Mouse (Mus musculus) CH12.LX (cell line): ENCODE measurements around the gene Actn4. TPM values are rescaled to one million over a fixed set of nuclear protein-coding genes. Genes with fewer than 3 reads are reported as not detected.

ENCODE experiments used
- DNase-seq: peaks from one replicate; pipeline ENCODE4 v3.0.0-alpha.2; 2013; ENCODE audit errors: extremely low read depth
- H3K27ac ChIP-seq: 2 replicates; pipeline ENCODE4 v1.5.1; 2012; ENCODE audit warnings: low read depth, mild to moderate bottlenecking, control low read depth, moderate library complexity; ENCODE audit not compliant: insufficient read depth
- H3K27me3 ChIP-seq: replicated peaks from 2 replicates; pipeline ENCODE3; 2012; ENCODE audit warnings: inconsistent platforms
- H3K36me3 ChIP-seq, 2 experiments: replicated peaks in 1 of 2; 2 replicates each; pipeline versions ENCODE3 to v1.6.1; 2012; ENCODE audit warnings: inconsistent platforms in 1 of 2, low read length in 1 of 2, mild to moderate bottlenecking in 1 of 2, mixed read lengths in 1 of 2, moderate library complexity in 1 of 2; ENCODE audit not compliant: control insufficient read depth in 1 of 2, insufficient read depth in 1 of 2
- H3K4me1 ChIP-seq, 2 experiments: 2 replicates each; pipeline ENCODE4 v1.6.1; 2012; ENCODE audit warnings: inconsistent platforms in 1 of 2, moderate library complexity in 1 of 2; ENCODE audit not compliant: insufficient read depth in 2 of 2, control insufficient read depth in 1 of 2
- H3K4me2 ChIP-seq: 2 replicates; pipeline ENCODE4 v1.6.1; 2012; ENCODE audit warnings: low read depth, mild to moderate bottlenecking, control low read depth; ENCODE audit not compliant: poor library complexity, insufficient read depth, severe bottlenecking
- H3K4me3 ChIP-seq, 3 experiments: fragments of 150-350 bp in 1 of 3; sonication (generic) in 1 of 3; replicated peaks in 1 of 3; 2 replicates each; pipeline versions ENCODE3 to v1.5.1; 2011 to 2012; ENCODE audit warnings: low read depth in 2 of 3, low read length in 2 of 3, mild to moderate bottlenecking in 2 of 3, moderate library complexity in 2 of 3, control low read depth in 1 of 3, improper control_type of control experiment in 1 of 3, inconsistent platforms in 1 of 3, mixed read lengths in 1 of 3; ENCODE audit not compliant: poor library complexity in 1 of 3
- H3K79me2 ChIP-seq: replicated peaks from 2 replicates; pipeline ENCODE4 v1.6.1; 2012; ENCODE audit warnings: mild to moderate bottlenecking, moderate library complexity; ENCODE audit not compliant: control insufficient read depth, poor library complexity, insufficient read depth, severe bottlenecking; ENCODE audit errors: extremely low read depth
- H3K9ac ChIP-seq: 2 replicates; pipeline ENCODE4 v1.6.1; 2012; ENCODE audit warnings: low read depth, mild to moderate bottlenecking, control low read depth, moderate library complexity; ENCODE audit not compliant: insufficient read depth
- H3K9me3 ChIP-seq: replicated peaks from 2 replicates; pipeline ENCODE3; 2012; ENCODE audit warnings: low read length, inconsistent platforms, mixed read lengths
- BHLHE40 ChIP-seq: IDR thresholded peaks from 2 replicates; pipeline ENCODE4 v1.6.1; 2011; ENCODE audit warnings: mild to moderate bottlenecking, low read depth, low read length, improper control_type of control experiment
- CHD1 ChIP-seq: IDR thresholded peaks from 2 replicates; pipeline ENCODE4 v1.6.1; 2012; ENCODE audit warnings: low read depth, low read length, improper control_type of control experiment, inconsistent platforms
- CHD2 ChIP-seq: IDR thresholded peaks from 2 replicates; pipeline ENCODE4 v1.6.1; 2011; ENCODE audit warnings: low read length, improper control_type of control experiment
- CTCF ChIP-seq, 2 experiments: IDR thresholded peaks in 1 of 2; conservative IDR thresholded peaks in 1 of 2; 2 replicates each; pipeline ENCODE4 v1.5.1; 2011 to 2012; ENCODE audit warnings: low read depth in 2 of 2, low read length in 2 of 2, improper control_type of control experiment in 1 of 2, inconsistent platforms in 1 of 2, mild to moderate bottlenecking in 1 of 2, moderate library complexity in 1 of 2
- E2F4 ChIP-seq: IDR thresholded peaks from 2 replicates; pipeline ENCODE4 v1.6.1; 2011; ENCODE audit warnings: low read depth, low read length, improper control_type of control experiment; ENCODE audit not compliant: insufficient replicate concordance
- ELF1 ChIP-seq: IDR thresholded peaks from 2 replicates; pipeline ENCODE4 v1.6.1; 2014; ENCODE audit warnings: low read depth, mild to moderate bottlenecking, inconsistent platforms, low read length, improper control_type of control experiment
- EP300 ChIP-seq: IDR thresholded peaks from 2 replicates; pipeline ENCODE4 v1.6.1; 2011; ENCODE audit warnings: low read length, improper control_type of control experiment
- GABPA ChIP-seq: IDR thresholded peaks from 2 replicates; pipeline ENCODE4 v1.6.1; 2012; ENCODE audit warnings: low read depth, low read length, improper control_type of control experiment, inconsistent platforms; ENCODE audit not compliant: insufficient replicate concordance
- HCFC1 ChIP-seq: IDR thresholded peaks from 2 replicates; pipeline ENCODE4 v1.6.1; 2012; ENCODE audit warnings: low read depth, mild to moderate bottlenecking, inconsistent platforms, low read length, improper control_type of control experiment
- IRF4 ChIP-seq: IDR thresholded peaks from 2 replicates; pipeline ENCODE4 v1.6.1; 2014; ENCODE audit warnings: low read depth, mild to moderate bottlenecking, inconsistent platforms, low read length, improper control_type of control experiment
- JUND ChIP-seq: conservative IDR thresholded peaks from 2 replicates; pipeline ENCODE4 v1.6.1; 2011; ENCODE audit warnings: low read depth, low read length, improper control_type of control experiment
- KAT2A ChIP-seq: IDR thresholded peaks from 2 replicates; pipeline ENCODE4 v1.6.1; 2012; ENCODE audit warnings: low read length, improper control_type of control experiment, inconsistent platforms; ENCODE audit not compliant: insufficient replicate concordance
- MAFK ChIP-seq: IDR thresholded peaks from 2 replicates; pipeline ENCODE4 v1.6.1; 2011; ENCODE audit warnings: low read length, improper control_type of control experiment; ENCODE audit not compliant: insufficient replicate concordance
- MXI1 ChIP-seq: IDR thresholded peaks from 2 replicates; pipeline ENCODE4 v1.6.1; 2011; ENCODE audit warnings: mild to moderate bottlenecking, low read depth, low read length, improper control_type of control experiment
- MYC ChIP-seq: IDR thresholded peaks from 2 replicates; pipeline ENCODE4 v1.6.1; 2011; ENCODE audit warnings: low read depth, mild to moderate bottlenecking, improper control_type of control experiment, low read length
- NELFE ChIP-seq: IDR thresholded peaks from 2 replicates; pipeline ENCODE4 v1.6.1; 2011; ENCODE audit warnings: low read depth, low read length, improper control_type of control experiment
- NRF1 ChIP-seq: IDR thresholded peaks from 2 replicates; pipeline ENCODE4 v1.6.1; 2014; ENCODE audit warnings: low read depth, mild to moderate bottlenecking, inconsistent platforms, low read length, improper control_type of control experiment, moderate library complexity
- POLR2AphosphoS2 ChIP-seq: IDR thresholded peaks from 2 replicates; pipeline ENCODE4 v1.6.1; 2011; ENCODE audit warnings: low read depth, low read length, improper control_type of control experiment
- RAD21 ChIP-seq: IDR thresholded peaks from 2 replicates; pipeline ENCODE4 v1.6.1; 2011; ENCODE audit warnings: low read depth, mild to moderate bottlenecking, low read length, improper control_type of control experiment, moderate library complexity
- SIN3A ChIP-seq: IDR thresholded peaks from 2 replicates; pipeline ENCODE4 v1.6.1; 2012; ENCODE audit warnings: low read length, improper control_type of control experiment, inconsistent platforms
- TBP ChIP-seq: conservative IDR thresholded peaks from 2 replicates; pipeline ENCODE4 v1.6.1; 2011; ENCODE audit warnings: low read depth, low read length, improper control_type of control experiment
- TCF12 ChIP-seq: IDR thresholded peaks from 2 replicates; pipeline ENCODE4 v1.6.1; 2014; ENCODE audit warnings: low read depth, mild to moderate bottlenecking, inconsistent platforms, low read length, improper control_type of control experiment
- USF1 ChIP-seq: IDR thresholded peaks from 2 replicates; pipeline ENCODE4 v1.6.1; 2014; ENCODE audit warnings: low read depth, mild to moderate bottlenecking, inconsistent platforms, low read length, improper control_type of control experiment
- USF2 ChIP-seq: conservative IDR thresholded peaks from 2 replicates; pipeline ENCODE4 v1.6.1; 2011; ENCODE audit warnings: low read depth, low read length, improper control_type of control experiment
- ZKSCAN1 ChIP-seq: IDR thresholded peaks from 2 replicates; pipeline ENCODE4 v1.6.1; 2012; ENCODE audit warnings: low read depth, inconsistent platforms, low read length, improper control_type of control experiment, borderline replicate concordance
- ZMIZ1 ChIP-seq: IDR thresholded peaks from 2 replicates; pipeline ENCODE4 v1.6.1; 2012; ENCODE audit warnings: low read depth, mild to moderate bottlenecking, inconsistent platforms, low read length, improper control_type of control experiment
- ZNF384 ChIP-seq: IDR thresholded peaks from 2 replicates; pipeline ENCODE4 v1.6.1; 2012; ENCODE audit warnings: low read depth, low read length, improper control_type of control experiment, inconsistent platforms
- dilution Hi-C: fragments of 300-500 bp; cut with MboI; formaldehyde crosslinking; loops from 2 replicates; pipeline ENCODE4 v1.14.3; 2020; ENCODE audit warnings: low sequenced_read_pairs; ENCODE audit not compliant: extremely low pct_unique_long_range_greater_than_20kb, extremely low pct_ligation_motif_present
- in situ Hi-C: fragments of 300-500 bp; cut with MboI; formaldehyde crosslinking; loops from 3 replicates; pipeline ENCODE4 v1.14.3; 2019; ENCODE audit warnings: low sequenced_read_pairs, low pct_ligation_motif_present, low pct_unique_long_range_greater_than_20kb, mixed read lengths
- polyA plus RNA-seq: library from polyadenylated mRNA; unstranded; fragments of >175 nt; gene quantifications from 2 replicates; pipeline ENCODE4 v1.2.1, GENCODE M21; 2012; ENCODE audit warnings: low read depth; ENCODE audit not compliant: insufficient read length
- total RNA-seq, 2 experiments: library from RNA; depleted of rRNA; stranded (reverse); fragments of 300-350 nt in 1 of 2; fragments of >200 nt in 1 of 2; gene quantifications; 2 replicates each; pipeline ENCODE4 v1.2.3; 2012 to 2014

The Actn4 gene
- total and polyA plus RNA-seq, 3 experiments = 56.9 to 145 (median 63.4) TPM

DNA sequence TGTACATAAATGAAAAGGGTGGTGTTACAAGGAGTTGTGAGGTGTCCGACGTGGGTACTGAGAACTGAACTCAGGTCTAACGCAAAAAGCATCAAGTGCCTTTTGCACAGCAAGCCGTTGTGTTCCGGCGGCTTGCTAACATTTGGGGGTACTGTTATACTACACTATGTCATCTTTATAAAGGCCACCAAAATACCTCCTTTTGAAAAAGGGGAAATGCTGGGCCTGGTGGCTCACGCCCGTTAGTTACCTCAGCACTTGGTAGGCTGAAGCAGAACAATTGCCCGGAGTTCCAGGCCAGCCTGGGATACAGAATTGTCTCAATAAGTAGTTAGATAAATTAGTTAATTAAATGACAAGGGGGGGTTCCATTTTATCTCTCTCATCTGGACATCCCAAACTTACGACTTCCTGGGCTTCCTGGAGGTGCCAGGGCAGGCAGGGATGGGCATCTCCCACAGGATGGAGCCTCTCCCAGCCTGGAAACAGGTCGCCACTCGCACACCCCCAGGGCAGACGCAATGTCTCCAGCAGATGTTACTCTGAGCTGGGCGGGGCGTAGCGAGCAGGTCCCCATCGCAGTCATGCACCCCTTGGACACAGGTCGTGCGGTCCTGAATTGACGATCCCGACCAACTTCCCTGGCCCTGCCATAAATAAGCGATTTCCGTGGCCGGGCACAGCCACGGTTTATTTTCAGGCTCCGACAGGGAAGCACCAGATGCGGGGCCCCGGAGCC is 95.2 kb downstream of the Actn4 start:
- Histone ChIP-seq H3K27me3 (no peaks in the 10 kb centered on the region), H3K4me3 (no peak overlapping the region), H3K27ac (no peak overlapping the region), H3K4me2 (no peak overlapping the region), H3K4me1 (peaks cover 9 to 23% of the 10 kb centered on the region in 2 experiments), H3K9me3 (no peaks in the 10 kb centered on the region), H3K9ac (no peak overlapping the region), H3K36me3 (no peaks in the 10 kb centered on the region), H3K79me2 (no peaks in the 10 kb centered on the region)
- in situ Hi-C loops = loop anchor here (5.0 kb wide), 2 partner anchors 40 to 70 kb away; partner anchors contain the start of gene Ech1
- no peak for DNase-seq
- dilution Hi-C loops = no loop called here
- TF ChIP-seq EP300 (no peak), MXI1 (no peak), ZMIZ1 (no peak), MYC (no peak), NRF1 (no peak), CHD2 (no peak), USF2 (no peak), SIN3A (no peak), MAFK (no peak), KAT2A (no peak), USF1 (no peak)

DNA sequence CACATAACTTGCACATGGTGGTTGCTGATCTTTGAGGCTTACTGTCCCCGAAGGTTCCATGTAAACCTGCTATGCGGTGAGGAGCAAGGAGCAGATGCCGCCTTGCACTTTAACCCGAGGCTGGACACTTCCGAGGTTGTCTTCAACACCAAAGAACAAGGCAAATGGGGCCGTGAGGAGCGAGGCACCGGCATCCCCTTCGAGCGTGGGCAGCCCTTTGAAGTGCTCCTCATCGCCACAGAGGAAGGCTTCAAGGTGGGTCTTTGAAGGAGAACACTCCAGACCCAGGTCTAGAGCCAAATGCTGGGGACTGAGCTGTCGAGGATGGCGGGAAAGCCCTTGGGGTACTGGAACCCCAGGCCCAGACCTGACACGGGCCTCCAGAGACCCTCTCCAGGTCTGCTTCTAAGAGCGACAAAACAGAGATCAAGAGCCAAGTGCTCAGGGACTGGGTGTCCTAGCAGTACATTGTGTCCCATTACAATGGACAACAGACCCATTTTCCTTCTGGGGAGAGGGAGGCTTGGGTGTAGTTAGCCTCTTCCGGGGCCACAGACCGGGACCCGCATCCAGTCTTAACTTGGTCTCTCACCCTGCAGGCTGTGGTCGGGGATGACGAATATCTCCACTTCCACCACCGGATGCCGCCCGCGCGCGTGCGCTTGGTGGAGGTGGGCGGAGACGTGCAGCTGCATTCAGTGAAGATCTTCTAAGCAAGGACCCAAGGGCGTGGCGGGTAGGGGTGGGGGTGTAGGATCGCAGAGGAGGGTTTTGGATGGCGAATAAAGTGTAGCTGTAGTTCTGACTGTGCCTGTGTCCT is 96.4 kb downstream of the Actn4 start:
- peak overlapping the region; percentile 74 for H3K4me2 ChIP-seq
- DNase-seq = peak; percentile 95
- in situ Hi-C loops = loop anchor here (5.0 kb wide), 2 partner anchors 38 to 68 kb away; partner anchors contain the start of gene Ech1
- dilution Hi-C loops = no loop called here
- no peaks in the 10 kb centered on the region for H3K36me3 ChIP-seq
- H3K27ac ChIP-seq = peak overlapping the region; percentile 33; the same call in 1 of the 2 replicates
- H3K27me3 ChIP-seq = no peaks in the 10 kb centered on the region
- peaks cover 9 to 23% of the 10 kb centered on the region in 2 experiments for H3K4me1 ChIP-seq
- H3K9me3 ChIP-seq = peaks cover 4% of the 10 kb centered on the region
- H3K4me3 ChIP-seq = peak overlapping the region; percentile 49 to 56 (median 54)
- no peaks in the 10 kb centered on the region for H3K79me2 ChIP-seq
- H3K9ac ChIP-seq = peak overlapping the region; percentile 76
- no peak for TF ChIP-seq GABPA
- peak; percentile 53; the same call in 1 of the 2 replicates for TF ChIP-seq POLR2AphosphoS2
- no peak for TF ChIP-seq USF1
- no peak for TF ChIP-seq E2F4
- TF ChIP-seq NELFE = peak; percentile 84
- TF ChIP-seq TBP = 0 out of 2 replicates have a peak, but pooled peaks have one; percentile 44
- TF ChIP-seq USF2 = no peak
- TF ChIP-seq IRF4 = peak; percentile 66
- TF ChIP-seq CHD1 = no peak
- TF ChIP-seq BHLHE40 = peak; percentile 80
- TF ChIP-seq MXI1 = no peak
- no peak for TF ChIP-seq JUND
- TF ChIP-seq MYC = no peak
- TF ChIP-seq SIN3A = no peak
- no peak for TF ChIP-seq ZKSCAN1
- TF ChIP-seq CHD2 = no peak
- TF ChIP-seq RAD21 = no peak
- 0 out of 2 replicates have a peak, but pooled peaks have one; percentile 35 for TF ChIP-seq KAT2A
- TF ChIP-seq ELF1 = peak; percentile 77
- TF ChIP-seq NRF1 = peak; percentile 97
- peak in 1 of 2 experiments; percentile 20; a peak in 2 of 4 replicates for TF ChIP-seq CTCF (conservative IDR thresholded peaks at IDR 0.05 in 1 of 2, IDR thresholded peaks at IDR 0.05 in 1 of 2; ENCODE audit: low read depth in 2 of 2, low read length in 2 of 2)
- TF ChIP-seq HCFC1 = peak; percentile 57
- peak; percentile 39; the same call in 1 of the 2 replicates for TF ChIP-seq ZNF384
- TF ChIP-seq TCF12 = peak; percentile 78; the same call in 1 of the 2 replicates
